Mouse (Mus musculus): ENCODE results near the gene Bicra. TPM values are rescaled to one million over a fixed set of nuclear protein-coding genes. Genes with fewer than 3 reads are reported as not detected.

Bicra gene
- total RNA-seq (2021): 10 to 100 TPM in 1 of 2 experiments, 1 to 10 TPM in 1; 8.2 to 11.5 TPM
- long read RNA-seq, experiment 1, partial matches to known transcripts: 4 of 7 reads
- long read RNA-seq, experiment 1, other reads (novel, unspliced or antisense): 3 of 7 reads
- long read RNA-seq, experiment 2, partial matches to known transcripts: 1 of 6 reads
- long read RNA-seq, experiment 2, other reads (novel, unspliced or antisense): 5 of 6 reads

DNA sequence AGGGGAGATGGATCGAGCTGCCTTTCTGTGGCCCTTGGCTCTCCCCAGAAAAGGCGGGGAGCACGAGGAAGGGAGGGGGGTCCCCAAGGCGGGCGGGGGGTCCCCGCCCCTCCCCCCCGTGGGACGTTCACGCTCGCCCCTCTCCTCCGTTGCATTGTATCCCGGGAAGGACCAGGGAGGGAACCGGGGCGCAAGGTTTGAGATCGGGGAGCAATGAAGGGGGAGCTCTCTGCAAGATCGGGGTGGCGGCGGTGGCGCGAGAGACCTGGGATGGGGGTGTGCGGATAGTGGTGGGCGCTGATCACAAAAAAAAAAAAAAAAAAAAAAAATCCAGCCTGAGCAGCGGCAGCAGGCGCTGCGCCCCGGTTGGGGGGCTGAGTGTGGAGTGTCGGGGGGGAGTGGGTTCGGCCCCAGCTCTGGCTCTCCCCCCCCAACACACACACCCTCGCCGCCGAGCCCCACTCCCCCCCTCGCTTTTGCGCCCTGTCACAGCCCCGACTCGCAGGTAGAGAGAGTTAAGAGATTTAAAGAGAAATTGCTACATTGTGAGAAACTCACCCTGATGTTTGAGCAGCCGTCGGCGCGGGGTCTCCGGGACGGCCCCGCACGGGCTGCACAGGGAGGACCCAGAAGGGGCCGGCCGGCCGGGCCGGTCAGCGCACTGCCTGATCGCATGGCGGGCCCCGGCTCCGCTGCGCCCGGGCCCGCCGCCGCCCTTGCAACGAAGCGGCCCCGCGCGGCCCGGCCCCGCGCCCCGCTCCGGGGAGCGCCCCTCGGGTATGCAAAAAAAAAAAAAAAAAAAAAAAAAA is at the start of gene Bicra:
Gene Bicra, minus strand, starts transcription at position 584 of the 809 bp plus-strand sequence.
- DNase-seq: peak; percentile 90

DNA sequence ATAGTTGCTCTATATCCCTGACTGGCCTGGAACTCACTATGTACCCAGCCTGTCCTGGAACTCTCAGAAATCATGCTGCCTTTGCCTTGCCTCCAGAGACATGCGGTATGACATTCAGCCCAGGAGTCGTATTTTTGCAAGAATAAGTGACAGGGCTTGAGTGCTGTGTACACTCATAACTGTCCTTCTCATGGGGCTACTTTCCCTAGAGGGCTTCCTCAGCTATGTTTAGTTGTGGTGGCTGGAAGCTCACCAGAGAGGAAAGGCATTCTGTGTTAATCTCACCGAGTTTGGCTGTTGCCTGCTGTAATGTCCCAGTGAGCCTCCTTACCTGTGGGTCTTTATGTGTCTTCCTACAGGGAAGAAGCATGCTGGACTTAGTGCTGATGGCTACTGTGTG is 46.9 kb upstream of the Bicra start:
- no peak for DNase-seq

DNA sequence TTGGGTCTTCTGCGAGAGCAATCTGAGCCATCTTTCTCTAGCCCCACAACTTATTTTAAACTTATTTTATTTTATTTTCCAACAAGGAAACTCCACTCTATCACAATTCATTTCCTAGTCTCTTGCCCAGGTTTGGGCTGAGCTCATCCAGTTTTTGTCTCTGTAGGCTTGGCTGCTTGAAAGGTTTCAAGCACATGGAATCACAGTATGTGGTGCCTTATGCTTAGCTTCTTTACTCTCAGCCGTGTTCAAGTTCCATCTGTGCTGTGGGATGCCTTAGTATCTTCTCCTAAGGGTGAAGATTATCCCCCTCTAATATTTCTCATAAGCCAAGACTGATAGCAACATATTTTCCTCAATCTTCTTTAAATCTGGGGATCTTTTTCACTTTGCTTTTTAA is 39.9 kb upstream of the Bicra start:
- DNase-seq: no peak

DNA sequence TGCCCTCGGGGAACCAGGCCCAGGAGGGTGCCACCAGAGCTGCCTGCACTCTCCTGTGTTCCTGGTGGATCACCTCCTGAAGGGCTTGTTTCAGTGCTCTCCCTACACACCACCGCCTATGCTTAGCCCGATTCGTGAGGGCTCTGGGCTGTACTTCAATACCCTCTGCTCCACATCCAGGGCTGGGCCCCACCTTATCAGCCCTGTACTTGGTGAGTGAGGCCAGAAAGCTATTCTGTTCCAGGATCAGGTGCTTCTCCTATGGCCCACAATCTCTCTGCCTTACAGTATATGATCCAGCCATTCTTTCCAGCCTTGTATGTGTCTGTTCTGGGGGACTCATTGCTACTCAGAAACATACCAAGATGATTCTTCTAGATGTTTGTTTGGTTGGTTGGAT is 35.6 kb upstream of the Bicra start:
- no peak for DNase-seq

DNA sequence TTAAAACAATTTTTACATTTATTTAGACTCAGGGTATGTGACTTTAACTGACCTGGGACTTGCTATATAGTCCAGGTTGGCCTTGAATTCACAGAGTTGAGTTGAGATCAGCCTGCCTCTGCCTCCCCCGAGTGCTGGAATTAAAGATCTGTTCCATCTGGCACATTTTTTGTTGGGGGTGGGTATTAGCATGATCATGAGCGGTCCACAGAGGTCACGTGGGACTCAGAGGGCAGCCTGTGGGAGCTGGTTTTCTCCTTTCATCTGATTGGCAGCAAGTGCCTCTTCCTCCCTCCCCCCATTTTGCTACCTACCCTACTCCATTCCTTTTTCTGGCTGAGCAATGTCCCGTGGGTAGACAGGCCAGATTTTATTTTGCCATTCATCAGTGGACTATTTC is 32.9 kb upstream of the Bicra start:
- no peak for DNase-seq

DNA sequence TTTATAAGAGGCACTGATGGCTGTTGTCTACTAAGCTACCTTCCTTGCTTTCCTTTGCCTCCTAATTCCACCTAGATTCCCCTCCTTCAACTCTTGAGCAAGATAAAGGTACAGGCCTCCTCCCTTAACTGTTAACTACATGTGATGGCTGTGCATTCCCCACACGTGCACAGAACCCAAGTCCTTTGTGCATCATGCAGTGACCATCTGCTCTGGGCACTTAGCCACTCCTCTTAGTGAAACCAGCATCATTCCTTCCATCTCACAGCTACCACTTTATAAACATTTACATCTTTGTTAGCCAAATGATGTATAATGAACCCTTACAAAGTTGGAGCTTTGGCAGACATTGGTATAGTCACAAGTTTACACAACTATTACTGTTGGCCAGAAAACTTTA is 32.2 kb upstream of the Bicra start:
- DNase-seq: no peak

DNA sequence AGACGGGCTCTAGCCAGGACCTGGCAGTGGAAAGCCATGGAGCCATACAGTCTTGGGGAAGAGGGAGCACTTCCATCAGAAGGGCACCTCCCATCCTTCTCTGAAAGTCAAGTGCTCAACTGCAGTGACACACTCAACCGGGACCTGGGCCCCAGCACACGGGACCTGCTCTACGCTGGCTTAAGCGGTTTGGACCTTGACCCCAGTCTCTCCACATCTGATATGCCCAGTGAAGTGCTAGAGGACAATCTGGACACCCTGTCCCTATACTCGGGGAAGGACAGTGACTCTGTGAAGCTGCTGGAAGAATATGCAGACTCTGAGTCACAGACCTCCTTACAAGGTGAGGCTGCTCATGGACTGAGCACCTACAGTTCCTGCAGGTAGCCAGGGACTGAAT is 24.2 kb upstream of the Bicra start:
- DNase-seq: no peak

DNA sequence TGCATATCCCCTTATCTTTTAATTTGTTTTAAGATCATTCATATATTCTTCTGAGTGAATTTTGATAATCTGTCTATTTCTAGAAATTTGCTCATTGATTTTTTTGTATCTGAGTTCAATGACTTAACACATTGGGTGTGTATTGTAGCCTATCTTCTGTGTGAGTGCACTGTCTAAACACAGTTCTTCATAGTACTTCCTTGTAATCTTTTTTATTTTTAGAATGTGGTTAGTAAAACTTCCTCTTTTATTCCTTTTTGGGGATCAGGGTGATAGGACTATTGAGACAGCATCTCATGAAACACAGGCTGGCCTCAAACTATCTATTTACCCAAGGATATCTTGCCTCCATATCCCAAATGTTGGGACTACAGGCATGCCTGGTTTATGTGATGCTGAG is 23.1 kb upstream of the Bicra start:
- no peak for DNase-seq

DNA sequence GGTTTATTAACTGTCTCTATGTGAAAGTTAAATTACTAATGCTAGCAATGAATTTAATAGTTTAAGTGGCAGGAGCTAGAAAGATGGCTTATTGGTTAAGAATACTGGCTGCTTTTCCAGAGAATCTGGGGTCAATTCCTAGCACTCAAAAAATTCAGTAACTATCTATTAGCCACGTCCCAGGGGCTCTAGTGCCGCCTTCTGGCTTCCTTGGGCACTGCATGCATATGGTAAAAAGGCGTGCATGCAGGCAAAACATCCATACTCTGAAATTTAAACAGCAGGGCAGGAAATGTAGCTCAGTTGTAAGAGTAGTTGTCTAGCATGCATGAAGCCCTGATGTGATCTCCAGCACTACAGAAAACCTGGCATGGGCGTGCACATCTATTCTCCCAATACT is 15.8 kb upstream of the Bicra start:
- no peak for DNase-seq

DNA sequence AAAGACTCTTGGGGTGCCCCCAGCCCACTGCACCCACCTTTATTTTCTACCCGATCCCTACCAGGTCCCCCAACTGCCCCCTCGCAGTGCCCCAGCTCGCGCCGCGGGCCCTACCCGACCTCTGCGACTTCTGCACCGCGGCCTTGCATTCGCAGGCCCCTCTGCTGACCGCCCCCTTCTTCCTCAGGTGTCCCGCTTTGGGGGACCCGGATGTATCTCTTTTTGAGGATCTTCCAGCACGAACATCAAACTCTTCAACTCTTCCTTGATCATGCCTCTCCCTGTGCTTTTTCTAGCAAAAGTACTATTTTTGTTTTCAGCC is 14.3 kb upstream of the Bicra start:
- no peak for DNase-seq

DNA sequence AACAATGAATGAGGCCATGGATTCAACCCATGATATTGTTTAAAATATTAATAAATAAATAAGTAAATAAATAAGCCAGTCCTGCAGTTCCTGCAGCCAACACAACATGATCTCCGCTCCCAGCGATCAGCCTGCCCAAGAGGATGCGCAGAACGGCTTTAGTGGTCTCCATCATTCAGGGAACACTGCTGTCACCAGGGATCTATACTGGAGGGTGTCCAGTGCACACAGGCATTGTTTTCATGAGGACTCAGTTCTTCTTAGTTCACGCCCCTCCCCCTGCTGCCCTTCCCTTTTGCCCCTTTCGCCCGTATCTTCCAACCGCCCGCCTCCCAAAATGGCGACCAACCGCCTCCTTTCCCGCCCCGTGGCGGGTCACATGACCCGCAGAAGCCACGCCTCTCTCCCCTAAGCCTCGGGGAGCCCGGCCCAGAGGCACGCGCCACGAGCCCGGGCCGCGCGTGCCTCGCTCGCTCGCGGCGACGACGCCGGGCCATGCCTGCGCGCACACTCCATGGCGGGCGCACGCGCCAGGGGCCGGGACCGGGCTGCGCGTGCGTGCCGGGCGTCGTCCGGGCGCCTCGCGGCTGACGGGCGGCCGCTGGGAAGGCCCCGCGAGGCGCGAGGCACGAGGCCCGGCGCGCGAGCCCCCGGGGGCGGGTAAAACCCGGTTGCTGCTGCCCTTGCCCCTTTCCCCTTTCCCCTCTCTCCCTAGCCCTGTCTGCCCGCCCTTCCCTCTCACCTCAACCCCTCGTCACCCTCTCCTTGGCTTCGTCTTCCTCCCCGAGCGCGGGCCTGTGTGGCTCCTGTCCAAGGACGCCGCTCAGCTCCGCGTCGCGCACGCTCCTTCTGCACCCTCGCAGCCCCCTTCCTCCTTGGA is 13.7 kb upstream of the Bicra start, which contains the start of gene Zfp541:
Gene Zfp541, plus strand, starts transcription at position 596 of the 880 bp plus-strand sequence.
- DNase-seq: no peak

DNA sequence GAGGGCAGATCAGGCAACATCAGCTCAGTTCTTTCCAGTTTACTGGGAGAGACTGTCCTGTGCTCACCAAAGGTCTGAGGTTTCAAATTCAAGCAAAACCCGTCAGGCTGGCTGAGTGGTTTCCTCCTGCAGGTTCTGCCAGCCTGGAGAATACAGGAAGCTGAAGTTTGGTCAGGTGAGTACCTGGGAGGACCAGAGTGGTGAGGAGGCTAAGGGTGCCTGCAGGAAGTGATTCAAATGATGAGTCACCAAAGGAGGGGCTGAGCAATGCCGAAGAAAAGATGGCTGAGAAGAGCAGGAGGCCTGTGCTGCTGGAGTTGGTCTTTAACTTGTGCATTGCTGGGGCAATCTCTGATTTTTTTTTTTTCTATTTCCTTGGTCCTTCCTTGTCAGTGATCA is 9.4 kb upstream of the Bicra start:
- DNase-seq: no peak

DNA sequence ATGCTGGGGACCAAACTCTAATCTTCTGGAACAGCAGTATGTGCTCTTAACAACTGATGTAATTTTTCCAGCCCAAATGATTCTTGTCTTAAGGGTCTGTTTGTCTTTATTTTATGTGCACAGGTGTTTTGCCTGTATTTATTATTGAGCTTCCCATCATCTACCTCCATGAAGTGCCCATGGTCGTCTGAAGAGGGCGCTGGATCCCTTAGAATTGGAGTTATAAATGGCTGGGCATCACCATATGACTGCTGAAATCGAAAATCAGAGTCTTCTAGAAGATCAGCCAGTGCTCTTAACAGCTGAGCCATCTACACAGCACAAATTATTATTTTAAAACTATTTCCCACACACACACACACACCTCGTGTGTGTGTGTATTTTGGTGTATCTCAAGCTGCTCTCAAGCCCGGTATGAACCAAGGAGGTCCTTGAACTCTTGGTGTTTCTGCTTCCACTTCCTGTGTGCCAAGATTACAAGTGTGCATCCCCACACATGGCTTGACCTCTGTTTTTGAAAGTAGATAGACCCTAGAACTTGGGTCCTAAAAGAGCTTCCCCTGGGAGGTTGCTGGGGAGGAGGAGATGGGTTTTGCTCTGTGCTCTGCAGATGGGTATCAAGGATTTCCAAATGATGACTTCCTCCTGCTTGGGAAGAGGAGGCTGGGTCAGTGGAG is 8.9 kb upstream of the Bicra start:
- no peak for DNase-seq

DNA sequence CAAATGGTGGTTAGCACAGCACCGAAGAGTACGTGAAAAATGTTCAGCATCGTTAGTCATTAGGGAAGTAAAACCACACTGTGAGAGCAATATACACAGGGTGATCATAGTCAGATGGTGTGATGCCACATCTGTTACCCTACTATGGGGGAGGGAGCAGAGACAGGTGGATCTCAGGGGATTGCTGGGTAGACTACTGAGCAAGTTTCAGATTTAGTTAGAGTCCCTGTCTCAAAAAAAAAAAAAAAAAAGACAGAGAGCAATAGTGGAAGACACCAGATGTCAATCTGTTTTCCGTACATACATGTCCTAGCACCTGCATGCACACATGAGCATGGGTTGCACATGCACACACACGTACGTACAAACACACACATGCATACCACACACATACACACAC is 7.9 kb upstream of the Bicra start:
- DNase-seq: no peak

DNA sequence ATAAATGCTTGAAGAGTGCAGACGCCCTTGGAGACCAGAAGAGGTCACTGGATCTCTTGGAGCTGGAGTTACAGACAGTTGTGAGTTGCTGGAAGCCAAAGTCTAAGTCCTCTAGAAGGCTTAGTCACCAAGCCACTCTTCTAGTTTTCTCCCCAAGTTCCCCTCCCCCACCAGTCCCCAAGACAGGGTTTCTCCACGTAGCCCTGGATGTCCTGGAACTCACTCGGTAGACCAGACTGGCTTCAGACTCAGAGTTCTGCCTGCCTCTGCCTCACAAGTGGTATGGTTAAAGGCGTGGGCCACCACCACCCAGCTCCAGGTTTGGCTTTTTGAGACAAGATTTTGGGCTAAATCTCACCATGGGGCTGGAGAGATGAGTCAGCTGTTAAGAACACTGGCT is 7.2 kb upstream of the Bicra start:
- DNase-seq: no peak

DNA sequence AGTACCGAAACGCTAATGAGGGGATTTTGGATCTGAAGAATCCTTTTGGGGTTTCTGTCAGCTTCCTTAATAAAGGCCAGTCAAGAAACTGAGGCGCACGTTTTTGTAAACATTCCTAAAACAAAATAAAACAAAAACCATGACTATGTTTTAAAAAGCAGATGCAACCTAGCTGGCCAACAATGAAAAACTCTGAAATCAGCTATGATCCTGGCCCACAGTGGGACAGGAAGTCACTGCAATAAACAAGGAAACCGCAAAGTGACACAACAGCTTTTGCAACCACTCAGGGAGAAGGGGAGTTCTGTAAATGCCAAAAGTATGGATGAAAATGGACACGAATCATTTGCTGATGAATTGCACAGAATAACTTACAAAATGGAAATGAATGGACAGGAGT is 5.4 kb upstream of the Bicra start:
- DNase-seq: no peak

DNA sequence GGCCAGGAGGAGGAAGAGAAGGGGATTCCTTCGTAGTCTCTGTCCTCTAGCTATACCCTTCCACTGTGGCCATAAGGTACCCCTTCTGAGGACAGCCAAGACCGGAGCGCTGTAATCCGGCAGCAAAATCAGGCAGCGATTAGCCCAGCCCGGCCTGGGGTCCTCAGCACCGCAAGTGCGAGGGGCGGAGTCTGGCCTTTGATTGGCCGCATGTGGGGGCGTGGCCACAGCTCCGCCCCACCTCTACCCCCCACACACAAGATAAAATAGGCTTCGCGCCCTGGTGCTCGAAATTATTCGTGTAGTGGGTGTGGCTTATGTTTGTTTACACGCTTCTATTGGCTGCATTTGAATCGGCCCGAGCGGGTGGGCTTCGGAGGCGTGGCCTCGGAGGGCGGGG is 5.0 kb upstream of the Bicra start:
- peak; percentile 93 for DNase-seq

DNA sequence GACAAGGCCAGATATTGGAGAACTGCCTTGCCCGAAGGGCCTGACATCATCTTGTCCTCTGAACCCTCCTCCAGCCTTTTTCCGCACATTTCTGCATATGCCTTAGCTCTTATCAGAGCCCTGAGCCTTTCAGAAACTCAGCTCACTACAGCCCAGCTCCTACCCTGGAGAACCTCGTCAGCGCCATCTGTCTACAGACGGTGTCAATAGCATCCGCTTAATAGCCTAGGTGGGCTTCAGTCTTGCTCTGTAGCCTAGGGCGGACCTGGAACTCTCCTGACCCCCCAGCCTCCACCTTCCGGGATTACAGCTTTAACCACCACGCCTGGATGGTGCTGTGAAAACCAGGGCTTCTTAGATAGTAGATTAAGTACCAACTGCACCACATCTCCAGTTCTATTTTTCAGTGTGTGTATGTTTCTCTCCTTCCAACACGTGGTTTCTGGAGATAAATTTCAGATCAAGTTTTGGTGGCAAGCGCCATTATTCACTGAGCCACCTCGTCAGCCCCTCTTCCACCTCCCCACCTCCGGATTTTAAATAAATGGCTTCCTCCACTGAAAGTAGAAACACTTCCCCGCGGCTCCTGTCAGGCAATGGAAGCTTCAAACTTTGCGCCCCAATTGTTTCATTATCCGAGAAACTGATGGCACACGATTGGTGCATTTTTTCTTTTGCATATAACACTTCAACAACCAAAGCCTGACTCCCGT is 4.3 kb upstream of the Bicra start:
- DNase-seq: peak; percentile 78

DNA sequence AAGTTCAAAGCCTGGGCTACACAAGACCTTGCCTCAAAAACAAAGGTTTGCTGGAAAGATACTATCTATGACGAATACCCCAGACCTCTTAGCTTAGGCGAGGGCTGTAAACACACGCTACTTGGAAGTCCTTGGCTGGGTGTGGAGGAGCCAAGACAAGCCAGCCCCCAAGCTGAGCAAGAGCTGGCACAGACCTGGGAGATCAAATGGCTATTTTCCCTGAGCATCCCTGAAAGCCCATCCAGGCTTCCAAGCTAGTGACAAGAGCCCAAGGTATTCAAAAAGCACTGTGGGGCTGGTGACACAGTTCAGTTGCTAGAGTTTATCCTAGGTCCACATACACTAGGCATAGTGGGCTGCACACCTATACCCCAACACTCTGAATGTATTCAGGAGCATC is 2.9 kb upstream of the Bicra start:
- DNase-seq: no peak

DNA sequence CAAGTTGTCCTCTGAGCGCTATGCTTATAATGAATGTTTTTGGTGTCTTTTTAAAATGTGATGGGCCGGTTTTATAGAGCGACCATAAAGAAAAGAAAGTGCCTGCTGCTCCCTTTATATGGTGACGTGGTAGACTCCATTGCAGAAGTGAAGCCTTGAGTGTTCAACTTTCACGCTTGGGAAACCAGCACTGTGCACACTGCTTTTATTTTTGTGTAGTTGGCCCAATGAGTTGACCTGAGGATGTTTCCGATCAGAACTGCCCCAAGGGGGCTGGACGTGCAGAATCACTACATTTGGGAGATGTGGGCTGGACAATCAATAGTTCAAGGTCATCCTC is 1.8 kb upstream of the Bicra start:
- DNase-seq: no peak

DNA sequence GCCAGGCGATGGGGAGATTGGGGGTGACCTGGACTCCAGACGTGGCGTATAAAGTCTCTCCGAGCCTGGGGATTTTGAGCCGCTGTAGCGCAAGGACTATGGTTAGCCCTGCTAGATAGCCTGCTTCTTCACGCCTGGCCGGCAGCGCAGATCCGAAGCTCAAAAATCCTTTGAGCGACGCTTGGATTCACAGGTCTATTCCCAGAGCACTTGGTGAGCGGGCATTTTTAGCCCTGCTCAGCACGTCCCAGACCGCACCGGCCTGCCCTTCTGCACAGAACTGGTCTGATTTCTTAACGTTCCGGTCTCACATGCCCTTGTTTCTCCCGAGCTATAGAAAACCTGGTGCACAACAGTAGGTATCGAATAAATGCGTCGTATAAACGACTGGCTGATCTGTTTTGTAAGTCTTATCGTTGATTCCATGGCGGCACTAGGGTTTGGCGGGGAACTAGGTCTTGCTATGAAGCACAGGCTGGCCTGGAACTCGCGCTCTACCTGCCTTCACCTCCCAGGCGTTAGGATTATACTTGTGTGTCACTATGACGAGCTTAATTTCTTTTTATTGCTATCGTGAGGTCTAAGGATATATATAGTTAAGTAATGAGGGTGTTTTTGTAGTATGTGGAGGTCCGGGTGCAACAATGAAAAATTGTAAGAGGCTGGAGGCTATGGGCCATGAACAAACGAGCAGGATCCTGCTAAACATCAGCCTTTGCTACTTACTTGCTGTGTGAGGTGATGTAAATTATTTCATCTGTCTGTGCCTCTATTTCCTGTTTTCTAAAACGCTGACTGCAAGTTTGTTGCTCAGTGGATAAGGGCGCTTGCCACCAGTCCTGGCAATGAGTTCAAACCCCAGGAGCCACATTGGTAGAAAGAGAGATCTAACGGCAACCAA is 1.2 kb upstream of the Bicra start:
- no peak for DNase-seq
